Mouse (Mus musculus) neural tube, embryonic 14.5 days (tissue): ENCODE measurements at regions not wholly inside any gene's neighbourhood (a gene's known extent, or its start where the extent isn't known, plus 50 kb on each side); places are given as distances from the start of the nearest gene placed in this dataset.

ENCODE experiments used
- ATAC-seq: fragments of 200-750 bp; cut with Nextera tagmentation; 2 replicates; pipeline ENCODE4 v1.8.0; 2017; ENCODE audit warnings: low read depth, mild to moderate bottlenecking, moderate TSS enrichment, moderate library complexity
- H3K27ac ChIP-seq: fragments of 300-500 bp; sonication (generic); 2 replicates; pipeline ENCODE4 v1.5.1; 2014; ENCODE audit warnings: low read depth, mild to moderate bottlenecking, control low read depth, low read length, moderate library complexity, mixed read lengths
- H3K27me3 ChIP-seq: fragments of 300-500 bp; sonication (generic); 2 replicates; pipeline ENCODE4 v1.6.1; 2014; ENCODE audit warnings: low read length; ENCODE audit not compliant: control insufficient read depth, insufficient read depth
- H3K36me3 ChIP-seq: fragments of 300-500 bp; sonication (generic); 2 replicates; pipeline ENCODE4 v1.6.1; 2014; ENCODE audit warnings: low read length, mixed read lengths; ENCODE audit not compliant: control insufficient read depth, insufficient read depth
- H3K4me1 ChIP-seq: fragments of 300-500 bp; sonication (generic); 2 replicates; pipeline ENCODE4 v1.6.1; 2014; ENCODE audit warnings: low read length; ENCODE audit not compliant: control insufficient read depth, insufficient read depth
- H3K4me2 ChIP-seq: fragments of 300-500 bp; sonication (generic); 2 replicates; pipeline ENCODE4 v1.6.1; 2014; ENCODE audit warnings: mild to moderate bottlenecking, low read depth, low read length, control low read depth
- H3K4me3 ChIP-seq: fragments of 300-500 bp; sonication (generic); 2 replicates; pipeline ENCODE4 v1.5.1; 2014; ENCODE audit warnings: low read depth, low read length, control low read depth, mixed read lengths
- H3K9ac ChIP-seq: fragments of 300-500 bp; sonication (generic); replicated peaks from 2 replicates; pipeline ENCODE4 v1.6.1; 2014; ENCODE audit warnings: low read depth, mild to moderate bottlenecking, control low read depth, low read length, mixed read lengths
- H3K9me3 ChIP-seq: fragments of 300-500 bp; sonication (generic); 2 replicates; pipeline ENCODE4 v1.6.1; 2016; ENCODE audit warnings: low read length; ENCODE audit not compliant: control insufficient read depth
- WGBS: fragments of 180-500 bp; shearing (Covaris S2); extraction: QIAGEN DNeasy Blood & Tissue Kit; methylation state at CpG from one replicate; pipeline ENCODE4 v1.1.7; 2014; 5-methylcytosine and 5-hydroxymethylcytosine counted together

DNA sequence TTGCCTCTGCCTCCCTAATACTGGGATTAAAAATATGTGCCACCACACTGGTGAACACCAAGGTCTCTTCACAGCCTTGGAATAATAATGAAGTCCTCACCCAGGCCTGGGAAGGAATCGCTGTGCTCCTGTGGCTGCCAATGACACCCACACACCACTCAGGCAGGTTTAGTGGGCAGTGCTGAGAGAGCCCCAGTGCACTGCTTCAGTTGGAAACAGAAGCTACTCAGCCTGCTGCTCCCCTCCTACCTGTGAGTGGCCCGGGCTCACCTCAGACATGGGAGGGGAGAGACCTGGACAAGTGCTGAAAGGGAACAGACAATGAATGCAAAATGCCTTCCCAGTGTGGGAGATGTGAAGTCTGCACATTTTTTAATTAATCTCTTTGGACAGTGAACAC, 188.8 kb upstream of the Ppp2r2d start:
- WGBS = 87% methylated on average over 2 of the region's 2 CpGs
- Histone ChIP-seq H3K4me3 (no peak overlapping the region), H3K4me2 (no peak overlapping the region)

DNA sequence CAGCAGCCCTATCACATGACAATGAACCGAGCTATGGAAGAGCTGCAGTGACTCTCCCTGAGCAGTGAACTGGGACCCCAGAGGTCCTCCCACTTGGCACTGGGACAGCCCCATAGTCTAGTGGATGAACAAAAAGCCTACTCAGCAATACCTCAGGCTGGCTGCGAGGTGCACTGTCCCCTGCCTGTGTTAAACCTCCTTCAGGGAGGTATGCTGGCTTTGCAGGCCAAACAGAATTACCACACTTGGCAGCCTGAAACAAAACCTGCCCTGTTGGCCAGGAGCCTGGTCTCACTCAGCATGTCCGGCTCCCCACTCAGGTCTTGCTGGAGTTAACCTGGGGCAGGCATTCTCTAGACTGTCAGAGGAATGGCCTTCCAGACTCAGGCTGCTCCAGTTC, 189.9 kb upstream of the Ppp2r2d start:
- ATAC-seq = no peak
- H3K27me3 ChIP-seq = no peaks in the 10 kb centered on the region
- no peaks in the 10 kb centered on the region; the same call in 1 of the 2 replicates for H3K9me3 ChIP-seq
- 0 out of 2 replicates have a peak, but pooled peaks cover 3% of the 10 kb centered on the region for H3K4me1 ChIP-seq
- H3K4me2 ChIP-seq = no peak overlapping the region
- no peaks in the 10 kb centered on the region for H3K36me3 ChIP-seq
- WGBS = 69% methylated on average over 3 of the region's 3 CpGs
- H3K4me3 ChIP-seq = no peak overlapping the region
- no peak overlapping the region for H3K9ac ChIP-seq
- H3K27ac ChIP-seq = no peak overlapping the region

More for the DNA sequence above, 188.8 kb upstream of the Ppp2r2d start:
- Histone ChIP-seq H3K9ac (no peak overlapping the region), H3K27me3 (no peaks in the 10 kb centered on the region), H3K36me3 (no peaks in the 10 kb centered on the region), H3K9me3 (no peaks in the 10 kb centered on the region; the same call in 1 of the 2 replicates), H3K27ac (no peak overlapping the region), H3K4me1 (0 out of 2 replicates have a peak, but pooled peaks cover 3% of the 10 kb centered on the region)
- ATAC-seq = no peak

DNA sequence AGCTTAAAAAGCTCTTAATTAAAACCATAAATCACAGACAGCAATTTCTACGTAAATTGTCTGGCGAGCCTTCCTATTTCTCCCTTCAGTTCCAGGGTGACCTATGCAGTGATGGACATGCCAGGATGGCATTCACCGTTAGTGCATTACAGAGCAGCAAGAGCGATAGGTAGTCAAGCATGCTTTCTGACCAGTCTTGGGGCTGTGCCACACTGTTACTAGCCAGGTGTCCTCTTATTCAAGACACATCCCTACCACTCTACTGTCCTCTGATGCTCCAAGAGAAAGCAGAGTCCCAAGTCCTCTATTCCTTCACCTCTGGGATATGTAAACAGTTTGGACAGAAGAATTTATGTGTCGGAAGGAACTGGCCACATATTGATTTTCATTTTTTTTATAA, 194.9 kb upstream of the Ppp2r2d start:
- 70% methylated on average over 5 of the region's 5 CpGs for WGBS

DNA sequence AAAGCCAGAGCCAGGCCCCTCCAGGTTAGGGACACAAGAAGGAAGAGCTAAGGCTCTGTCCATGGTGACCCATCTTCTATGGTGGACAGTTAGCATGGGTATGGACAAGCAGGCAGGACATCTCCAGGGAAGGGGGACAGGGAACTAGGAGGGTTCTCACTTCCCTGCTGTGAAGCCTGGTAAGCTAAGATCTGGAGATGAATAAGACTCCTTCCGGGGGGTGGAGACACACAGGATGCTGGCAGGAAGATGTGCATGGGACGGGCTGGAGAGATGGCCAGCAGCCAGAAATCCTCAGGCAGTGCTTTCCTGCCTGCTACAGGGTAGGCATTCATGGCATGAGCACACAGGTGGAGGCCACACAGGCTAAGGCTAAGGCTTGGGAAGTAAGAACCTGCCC, 198.2 kb upstream of the Ppp2r2d start:
- no peak overlapping the region for H3K4me3 ChIP-seq
- no peaks in the 10 kb centered on the region for H3K4me1 ChIP-seq
- WGBS = 74% methylated on average over 2 of the region's 2 CpGs
- no peak overlapping the region for H3K27ac ChIP-seq
- no peaks in the 10 kb centered on the region for H3K27me3 ChIP-seq
- H3K9ac ChIP-seq = no peak overlapping the region
- ATAC-seq = no peak
- H3K36me3 ChIP-seq = no peaks in the 10 kb centered on the region
- no peak overlapping the region for H3K4me2 ChIP-seq
- H3K9me3 ChIP-seq = no peaks in the 10 kb centered on the region; the same call in 1 of the 2 replicates

More for the DNA sequence above, 194.9 kb upstream of the Ppp2r2d start:
- Histone ChIP-seq H3K4me3 (no peak overlapping the region), H3K4me1 (no peaks in the 10 kb centered on the region), H3K9me3 (no peaks in the 10 kb centered on the region; the same call in 1 of the 2 replicates), H3K4me2 (no peak overlapping the region), H3K36me3 (no peaks in the 10 kb centered on the region), H3K27ac (no peak overlapping the region), H3K27me3 (no peaks in the 10 kb centered on the region), H3K9ac (no peak overlapping the region)
- no peak for ATAC-seq

DNA sequence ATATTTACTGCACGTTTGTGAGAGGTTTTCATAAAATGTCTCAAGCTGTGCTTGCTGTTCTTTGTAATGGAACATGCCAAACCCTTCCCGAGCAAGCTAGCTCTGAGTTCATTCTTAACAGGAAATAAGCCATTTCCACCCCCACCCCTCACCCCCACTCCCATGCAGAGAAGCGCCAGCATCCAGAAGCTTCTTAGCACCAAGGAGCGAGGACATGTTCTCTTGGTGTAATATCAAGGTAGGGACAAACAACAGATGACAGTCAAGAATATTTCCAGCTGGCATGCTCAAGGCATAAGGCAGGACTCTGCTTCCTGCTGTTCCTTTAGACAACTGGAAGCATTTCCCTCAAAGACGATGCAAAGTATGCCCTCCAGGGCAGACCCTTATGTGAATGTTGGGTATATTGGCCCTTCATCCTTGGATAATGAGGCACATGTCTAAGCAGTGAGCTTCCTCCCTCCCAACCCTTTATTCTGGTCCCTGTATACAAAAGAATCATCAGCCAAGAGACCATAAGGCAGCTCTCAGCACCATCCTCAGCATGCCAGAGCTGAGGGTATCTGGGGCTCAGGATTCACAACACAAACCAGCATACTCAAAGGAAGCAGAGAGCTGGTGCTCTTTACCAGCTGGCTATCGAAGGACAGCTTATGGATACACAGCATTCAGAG, 205.2 kb upstream of the Ppp2r2d start:
- WGBS = 63% methylated on average over 6 of the region's 6 CpGs
- no peaks in the 10 kb centered on the region for H3K9me3 ChIP-seq
- H3K4me1 ChIP-seq = no peaks in the 10 kb centered on the region
- H3K9ac ChIP-seq = no peak overlapping the region
- H3K4me2 ChIP-seq = no peak overlapping the region
- H3K4me3 ChIP-seq = no peak overlapping the region
- H3K36me3 ChIP-seq = no peaks in the 10 kb centered on the region
- ATAC-seq = no peak
- H3K27ac ChIP-seq = no peak overlapping the region
- no peaks in the 10 kb centered on the region for H3K27me3 ChIP-seq

DNA sequence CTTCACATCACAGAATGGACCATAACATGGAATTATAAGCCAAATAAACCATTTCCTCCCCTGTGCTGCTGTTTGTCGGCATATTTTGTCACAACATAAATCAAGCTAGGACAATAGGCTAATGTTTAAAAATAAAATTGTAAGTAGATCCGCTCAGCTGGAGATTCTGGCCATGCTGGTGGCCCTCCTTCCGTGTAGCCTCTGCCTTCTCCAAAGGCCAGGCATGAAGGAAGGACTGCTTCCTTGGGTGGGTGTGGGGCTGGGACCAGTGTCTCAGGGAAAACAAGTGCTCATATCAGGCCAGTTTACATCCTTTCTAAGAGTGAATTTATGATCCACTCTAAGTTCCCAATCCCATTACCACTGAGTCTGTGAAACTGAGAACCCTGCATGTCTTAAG, 206.3 kb upstream of the Ppp2r2d start:
- ATAC-seq = no peak
- Histone ChIP-seq H3K4me3 (no peak overlapping the region), H3K4me1 (no peaks in the 10 kb centered on the region), H3K27ac (no peak overlapping the region), H3K36me3 (no peaks in the 10 kb centered on the region), H3K9ac (no peak overlapping the region), H3K27me3 (no peaks in the 10 kb centered on the region), H3K4me2 (no peak overlapping the region), H3K9me3 (no peaks in the 10 kb centered on the region)
- 74% methylated on average over 3 of the region's 3 CpGs for WGBS

DNA sequence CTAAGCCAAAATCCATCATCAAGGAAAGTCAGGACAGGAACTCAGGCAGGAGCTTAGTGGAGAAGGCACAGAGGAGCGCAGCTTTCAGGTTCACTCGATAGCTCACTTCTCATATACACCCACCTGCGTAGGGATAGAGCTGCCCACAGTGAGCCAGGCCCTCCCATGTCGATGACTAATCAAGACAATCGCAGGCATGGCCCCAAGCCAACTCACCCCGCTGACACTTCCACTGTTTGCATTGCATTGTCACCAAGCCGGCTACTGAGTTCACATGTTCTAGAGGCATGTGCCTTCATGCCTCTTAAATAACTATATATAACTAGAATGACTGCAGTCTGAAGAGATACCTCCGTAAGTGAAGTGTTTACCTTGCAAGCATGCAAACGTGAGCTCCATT, 219.8 kb upstream of the Ppp2r2d start:
- 85% methylated on average over 9 of the region's 9 CpGs for WGBS
- Histone ChIP-seq H3K4me1 (no peaks in the 10 kb centered on the region), H3K4me2 (no peak overlapping the region), H3K9me3 (no peaks in the 10 kb centered on the region), H3K4me3 (no peak overlapping the region), H3K36me3 (no peaks in the 10 kb centered on the region), H3K27me3 (no peaks in the 10 kb centered on the region), H3K27ac (no peak overlapping the region), H3K9ac (no peak overlapping the region)
- ATAC-seq = no peak

DNA sequence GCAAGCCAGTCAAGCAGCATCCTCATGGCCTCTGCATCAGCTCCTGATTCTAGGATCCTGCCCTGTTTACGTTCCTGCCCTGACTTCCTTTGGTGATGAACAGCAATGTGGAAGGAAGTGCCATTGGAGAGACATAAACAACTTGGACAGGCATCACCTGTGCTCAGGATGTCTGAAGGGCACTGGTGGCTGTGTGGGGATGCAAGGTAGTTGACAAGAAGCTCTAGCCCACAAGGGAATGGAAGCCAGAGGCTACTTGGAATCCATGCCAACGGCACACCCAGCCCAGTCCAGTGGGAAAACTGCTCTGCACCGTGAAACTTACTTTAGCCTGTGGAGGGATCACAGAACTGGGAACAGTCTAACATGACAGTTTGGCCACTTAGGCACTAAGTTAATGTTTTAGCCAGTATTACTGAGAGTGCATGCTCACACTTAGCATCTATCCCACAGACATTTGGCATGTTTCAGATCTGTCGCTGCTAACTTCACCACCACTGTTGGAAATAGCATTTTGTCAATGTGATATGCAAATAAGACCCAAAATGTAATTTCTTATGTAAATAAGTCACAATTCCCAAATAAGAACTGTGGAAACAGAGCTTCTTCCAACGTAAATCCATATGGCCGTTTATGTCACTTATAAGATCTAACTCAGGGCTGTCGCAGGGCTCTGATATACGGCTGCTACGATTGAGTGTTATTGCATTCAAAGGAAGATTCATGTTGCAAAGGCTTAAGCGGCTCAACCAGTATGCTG, 223.5 kb upstream of the Tcerg1l start:
- Histone ChIP-seq H3K9me3 (no peaks in the 10 kb centered on the region), H3K36me3 (no peaks in the 10 kb centered on the region), H3K4me3 (no peak overlapping the region), H3K4me1 (no peaks in the 10 kb centered on the region), H3K9ac (no peak overlapping the region), H3K27ac (no peak overlapping the region), H3K4me2 (no peak overlapping the region), H3K27me3 (no peaks in the 10 kb centered on the region)
- WGBS = 74% methylated on average over 10 of the region's 10 CpGs
- no peak for ATAC-seq

DNA sequence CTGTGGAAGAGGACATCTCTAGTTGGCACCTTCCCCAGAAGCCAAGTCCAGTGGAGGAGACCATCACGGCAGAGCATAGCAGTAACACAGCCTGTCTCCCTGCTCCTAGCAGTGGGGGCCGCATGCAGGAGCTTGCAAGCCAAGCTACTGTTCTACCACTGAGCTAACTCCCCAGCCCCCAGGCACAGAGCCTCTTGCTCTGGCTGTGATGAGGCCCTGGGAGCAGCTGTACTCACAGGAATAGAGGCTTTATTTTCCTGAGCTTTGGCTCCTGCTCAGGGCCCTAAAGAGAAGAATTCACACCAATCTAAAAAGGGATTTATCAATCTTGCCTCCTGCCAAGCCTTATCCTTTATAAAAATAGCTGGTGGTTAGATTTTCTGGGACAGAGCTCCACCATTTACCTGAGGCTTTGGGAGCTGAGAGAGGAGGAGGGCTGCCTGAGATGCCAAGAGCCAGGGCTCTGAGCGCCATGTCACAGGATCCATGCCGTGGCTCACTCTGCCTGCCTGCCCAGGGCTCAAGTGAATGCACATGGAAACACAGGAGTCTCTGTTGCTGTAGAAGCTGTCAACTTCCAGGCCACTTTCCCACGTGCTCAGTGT, 222.7 kb upstream of the Tcerg1l start:
- Histone ChIP-seq H3K9ac (no peak overlapping the region), H3K4me2 (no peak overlapping the region), H3K36me3 (no peaks in the 10 kb centered on the region), H3K27me3 (no peaks in the 10 kb centered on the region), H3K4me1 (no peaks in the 10 kb centered on the region), H3K4me3 (no peak overlapping the region), H3K27ac (no peak overlapping the region), H3K9me3 (no peaks in the 10 kb centered on the region)
- ATAC-seq = no peak
- WGBS = 69% methylated on average over 5 of the region's 5 CpGs
